Mouse (Mus musculus) liver, embryonic 11.5 days (tissue): ENCODE results near the gene Fam83e. TPM values are rescaled to one million over a fixed set of nuclear protein-coding genes. Genes with fewer than 3 reads are reported as not detected.

Experiments
- ATAC-seq: fragments of 200-750 bp; cut with Nextera tagmentation; replicated peaks from 2 replicates; pipeline ENCODE4 v1.8.0; 2017; ENCODE audit warnings: moderate number of reproducible peaks, mild to moderate bottlenecking, moderate TSS enrichment, moderate library complexity; ENCODE audit not compliant: low FRiP score
- DNase-seq: peaks from one replicate; pipeline ENCODE4 v3.0.0-alpha.2; 2017; ENCODE audit warnings: low spot score
- H3K27ac ChIP-seq: fragments of 300-500 bp; sonication (generic); 2 replicates; pipeline ENCODE4 v1.5.1; 2014; ENCODE audit warnings: mild to moderate bottlenecking, low read depth, low read length, control low read depth
- H3K27me3 ChIP-seq: fragments of 300-500 bp; sonication (generic); replicated peaks from 2 replicates; pipeline ENCODE4 v1.6.1; 2014; ENCODE audit warnings: low read length, mixed read lengths; ENCODE audit not compliant: control insufficient read depth, insufficient read depth
- H3K36me3 ChIP-seq: fragments of 300-500 bp; sonication (generic); 2 replicates; pipeline ENCODE4 v1.6.1; 2014; ENCODE audit warnings: mild to moderate bottlenecking, low read length, moderate library complexity, mixed read lengths; ENCODE audit not compliant: control insufficient read depth, insufficient read depth
- H3K4me1 ChIP-seq: fragments of 300-500 bp; sonication (generic); replicated peaks from 2 replicates; pipeline ENCODE4 v1.6.1; 2014; ENCODE audit warnings: low read length, mixed read lengths; ENCODE audit not compliant: control insufficient read depth, insufficient read depth
- H3K4me2 ChIP-seq: fragments of 300-500 bp; sonication (generic); 2 replicates; pipeline ENCODE4 v1.6.1; 2014; ENCODE audit warnings: mild to moderate bottlenecking, control low read depth, moderate library complexity
- H3K4me3 ChIP-seq: fragments of 300-500 bp; sonication (generic); 2 replicates; pipeline ENCODE4 v1.5.1; 2014; ENCODE audit warnings: low read depth, low read length, control low read depth
- H3K9ac ChIP-seq: fragments of 300-500 bp; sonication (generic); 2 replicates; pipeline ENCODE4 v1.6.1; 2014; ENCODE audit warnings: low read depth, low read length, control low read depth
- H3K9me3 ChIP-seq: fragments of 300-500 bp; sonication (generic); 2 replicates; pipeline ENCODE4 v1.6.1; 2016; ENCODE audit warnings: low read length, inconsistent platforms, mixed read lengths; ENCODE audit not compliant: control insufficient read depth
- WGBS: fragments of 180-500 bp; shearing (Covaris S2); extraction: QIAGEN DNeasy Blood & Tissue Kit; methylation state at CpG from one replicate; pipeline ENCODE4 v1.1.7; 2014; 5-methylcytosine and 5-hydroxymethylcytosine counted together
- polyA plus RNA-seq: library from polyadenylated mRNA; unstranded; fragments of >200 nt; fragmentation: Nextera tagmentation; extraction: Ambion mirVana; gene quantifications from 2 replicates; pipeline ENCODE4 v1.2.1, GENCODE M21; 2014

The Fam83e gene
- polyA plus RNA-seq, 1 experiment from 2014 or later, result 1.1 TPM

DNA sequence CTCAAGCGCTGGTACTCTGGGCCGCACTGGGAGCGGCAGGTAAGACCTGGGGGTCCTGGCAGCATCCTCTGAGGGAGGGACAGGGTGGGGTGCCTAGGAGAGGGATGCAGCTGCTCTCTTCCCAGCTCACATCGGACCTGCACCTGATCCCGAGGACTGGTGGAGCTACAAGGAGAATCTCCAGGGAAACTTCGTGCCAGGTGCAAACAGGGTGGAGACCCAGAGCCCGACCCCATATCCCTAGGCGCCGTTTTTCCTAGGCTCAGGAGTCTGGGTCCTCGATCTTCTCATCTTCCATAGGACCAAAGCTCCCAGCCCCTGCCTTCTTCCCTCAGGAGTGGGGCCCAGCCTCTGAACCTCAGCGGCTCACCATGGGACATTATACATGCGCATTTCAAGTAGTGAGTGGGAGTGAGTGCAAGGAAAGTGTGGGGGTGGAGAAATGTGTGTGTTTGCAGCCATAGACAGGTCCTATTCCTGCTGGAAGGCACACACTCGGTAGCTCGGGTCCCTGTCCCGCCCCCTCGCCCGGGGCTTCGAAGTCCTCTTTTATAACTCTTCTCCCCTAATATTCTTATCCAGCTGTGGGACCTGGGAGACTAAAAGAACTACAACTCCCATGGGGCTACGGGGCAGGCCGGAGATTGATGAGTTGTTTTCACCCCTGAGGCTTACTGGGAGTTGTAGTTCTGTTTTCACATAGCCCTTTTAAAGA is 20.6 kb upstream of the Fam83e start:
- Histone ChIP-seq H3K9ac (no peak overlapping the region), H3K9me3 (no peaks in the 10 kb centered on the region), H3K36me3 (no peaks in the 10 kb centered on the region), H3K27me3 (peaks cover 38% of the 10 kb centered on the region), H3K4me3 (peak overlapping the region; percentile 39), H3K4me1 (peaks cover 19% of the 10 kb centered on the region), H3K27ac (no peak overlapping the region), H3K4me2 (peak overlapping the region; percentile 57)
- WGBS, result 3% methylated on average over 19 of the region's 20 CpGs
- DNase-seq (no peak), ATAC-seq (no peak)

DNA sequence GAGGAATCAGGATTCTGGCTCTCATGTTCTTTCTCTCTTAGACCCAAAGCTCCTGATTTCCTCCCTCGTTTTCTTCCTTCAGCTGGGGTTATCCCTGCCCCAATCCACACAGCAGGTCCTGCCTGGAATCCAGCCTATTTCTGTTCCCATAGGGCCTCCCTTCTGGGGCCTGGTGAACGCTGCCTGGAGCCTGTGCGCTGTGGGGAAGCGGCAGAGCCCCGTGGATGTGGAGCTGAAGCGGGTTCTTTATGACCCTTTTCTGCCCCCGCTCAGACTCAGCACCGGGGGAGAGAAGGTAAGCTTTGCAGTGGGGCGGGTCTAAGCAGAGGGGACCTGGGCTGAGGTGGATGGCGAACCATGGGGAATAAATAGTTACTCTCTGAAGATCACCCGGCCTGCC is 19.9 kb upstream of the Fam83e start:
- Histone ChIP-seq H3K4me2 (no peak overlapping the region), H3K36me3 (no peaks in the 10 kb centered on the region), H3K4me3 (no peak overlapping the region), H3K27me3 (peaks cover 38% of the 10 kb centered on the region), H3K27ac (no peak overlapping the region), H3K9ac (peak overlapping the region; percentile 20; the same call in 1 of the 2 replicates), H3K9me3 (no peaks in the 10 kb centered on the region), H3K4me1 (peaks cover 25% of the 10 kb centered on the region)
- ATAC-seq, result no peak
- no peak for DNase-seq
- WGBS, result 36% methylated on average over 11 of the region's 11 CpGs

DNA sequence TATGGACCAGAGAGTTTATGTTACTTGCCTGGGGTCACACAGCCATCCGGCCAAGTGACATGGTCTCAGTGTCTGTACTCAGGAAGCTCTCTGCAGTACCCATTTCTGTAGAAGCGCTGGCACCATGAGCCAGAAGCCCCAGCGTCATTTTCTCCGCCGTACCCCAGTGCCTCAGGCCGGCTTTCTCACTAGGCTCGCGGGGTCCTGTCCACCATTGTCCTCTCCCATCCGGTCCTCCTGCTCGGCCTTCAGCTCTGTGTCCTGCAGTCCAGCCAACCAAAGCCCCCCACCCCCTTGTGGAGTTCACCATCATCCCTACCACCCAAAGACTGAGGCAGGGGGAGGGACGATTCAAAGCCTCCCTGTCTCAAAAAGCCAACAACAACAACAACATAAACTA is 19.4 kb upstream of the Fam83e start:
- DNase-seq, result no peak
- Histone ChIP-seq H3K9me3 (no peaks in the 10 kb centered on the region), H3K27ac (no peak overlapping the region), H3K9ac (no peak overlapping the region; the same call in 1 of the 2 replicates), H3K36me3 (no peaks in the 10 kb centered on the region), H3K27me3 (peaks cover 38% of the 10 kb centered on the region), H3K4me1 (peaks cover 30% of the 10 kb centered on the region), H3K4me3 (no peak overlapping the region), H3K4me2 (no peak overlapping the region)
- WGBS, result 81% methylated on average over 11 of the region's 11 CpGs
- ATAC-seq, result no peak

DNA sequence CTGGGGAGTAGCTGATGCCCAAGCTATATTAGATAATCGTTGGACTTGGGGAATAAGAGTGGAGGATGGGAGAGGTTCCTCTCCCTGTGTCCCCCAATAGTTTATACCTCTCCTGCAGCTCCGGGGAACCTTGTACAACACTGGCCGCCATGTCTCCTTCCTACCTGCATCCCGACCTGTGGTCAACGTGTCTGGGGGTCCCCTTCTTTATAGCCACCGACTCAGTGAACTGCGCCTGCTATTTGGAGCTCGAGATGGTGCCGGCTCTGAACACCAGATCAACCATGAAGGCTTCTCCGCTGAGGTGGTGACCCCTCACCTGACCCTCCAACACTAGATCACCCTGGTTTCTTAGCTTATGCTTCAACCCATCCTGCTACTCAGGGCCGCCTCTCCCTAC is 18.7 kb upstream of the Fam83e start:
- ATAC-seq, result no peak
- peaks cover 34% of the 10 kb centered on the region for H3K4me1 ChIP-seq
- no peak overlapping the region for H3K9ac ChIP-seq
- H3K27me3 ChIP-seq, result peaks cover 38% of the 10 kb centered on the region
- no peak overlapping the region for H3K4me2 ChIP-seq
- DNase-seq, result no peak
- WGBS, result 77% methylated on average over 11 of the region's 11 CpGs
- H3K27ac ChIP-seq, result no peak overlapping the region
- no peak overlapping the region for H3K4me3 ChIP-seq
- H3K36me3 ChIP-seq, result no peaks in the 10 kb centered on the region
- H3K9me3 ChIP-seq, result no peaks in the 10 kb centered on the region

DNA sequence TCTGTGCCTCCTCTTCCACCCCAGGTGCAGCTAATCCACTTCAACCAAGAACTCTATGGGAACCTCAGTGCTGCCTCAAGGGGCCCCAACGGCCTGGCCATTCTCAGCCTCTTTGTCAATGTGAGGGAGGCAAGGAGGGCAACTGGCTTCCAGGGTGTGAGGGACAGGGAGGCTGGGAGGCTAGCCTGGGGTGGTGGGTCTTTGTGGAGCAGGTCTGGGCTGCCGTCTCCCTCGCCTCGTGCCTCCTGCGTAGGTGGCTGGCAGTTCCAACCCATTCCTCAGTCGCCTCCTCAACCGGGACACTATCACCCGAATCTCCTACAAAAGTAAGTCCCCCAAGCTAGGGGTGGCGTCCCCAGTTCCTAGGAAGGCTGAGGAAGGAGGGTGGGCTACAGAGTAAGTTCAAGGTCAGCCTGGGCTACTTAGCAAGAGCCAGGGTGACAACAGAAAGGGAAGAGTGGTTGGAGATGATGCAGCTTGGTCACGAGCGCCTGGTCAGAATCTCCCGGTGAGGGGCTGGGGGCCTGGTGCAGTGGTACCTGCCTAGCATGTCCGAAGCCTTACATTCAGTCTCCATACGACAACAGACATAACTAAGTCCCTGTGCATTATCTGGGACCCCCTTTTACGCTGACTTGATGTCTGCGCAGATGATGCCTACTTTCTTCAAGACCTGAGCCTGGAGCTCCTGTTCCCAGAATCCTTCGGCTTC is 18.0 kb upstream of the Fam83e start:
- 83% methylated on average over 17 of the region's 17 CpGs for WGBS
- no peak overlapping the region for H3K27ac ChIP-seq
- peaks cover 36% of the 10 kb centered on the region for H3K27me3 ChIP-seq

DNA sequence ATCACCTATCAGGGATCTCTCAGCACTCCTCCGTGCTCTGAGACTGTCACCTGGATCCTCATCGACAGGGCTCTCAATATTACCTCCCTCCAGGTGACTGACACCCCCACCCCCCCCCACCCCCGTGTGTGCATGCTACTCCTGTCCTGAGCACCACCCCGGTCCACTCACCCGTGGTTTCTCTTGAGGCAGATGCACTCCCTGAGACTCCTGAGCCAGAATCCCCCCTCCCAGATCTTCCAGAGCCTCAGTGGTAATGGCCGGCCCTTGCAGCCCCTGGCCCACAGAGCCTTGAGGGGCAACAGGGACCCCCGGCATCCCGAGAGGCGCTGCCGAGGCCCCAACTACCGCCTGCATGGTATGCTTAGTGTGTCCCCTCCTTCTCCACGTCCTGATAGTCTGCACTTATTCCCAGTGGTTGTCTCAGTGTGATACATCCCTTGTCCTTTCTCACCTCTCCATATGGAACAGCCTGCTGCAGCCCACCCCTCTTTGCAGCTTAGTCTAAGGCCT is 17.4 kb upstream of the Fam83e start:
- H3K4me3 ChIP-seq, result peak overlapping the region; percentile 45
- H3K27me3 ChIP-seq, result peaks cover 31% of the 10 kb centered on the region
- H3K36me3 ChIP-seq, result no peaks in the 10 kb centered on the region
- no peak for DNase-seq
- ATAC-seq, result no peak
- H3K27ac ChIP-seq, result peak overlapping the region; percentile 79
- peak overlapping the region; percentile 62 for H3K9ac ChIP-seq
- peaks cover 47% of the 10 kb centered on the region for H3K4me1 ChIP-seq
- 57% methylated on average over 12 of the region's 12 CpGs for WGBS
- H3K4me2 ChIP-seq, result peak overlapping the region; percentile 100
- no peaks in the 10 kb centered on the region for H3K9me3 ChIP-seq

More for the DNA sequence above, 18.0 kb upstream of the Fam83e start:
- H3K4me3 ChIP-seq, result no peak overlapping the region
- DNase-seq (no peak), ATAC-seq (no peak)
- H3K9me3 ChIP-seq, result no peaks in the 10 kb centered on the region
- H3K36me3 ChIP-seq, result no peaks in the 10 kb centered on the region
- H3K9ac ChIP-seq, result no peak overlapping the region; the same call in 1 of the 2 replicates
- H3K4me2 ChIP-seq, result no peak overlapping the region
- H3K4me1 ChIP-seq, result peaks cover 41% of the 10 kb centered on the region

DNA sequence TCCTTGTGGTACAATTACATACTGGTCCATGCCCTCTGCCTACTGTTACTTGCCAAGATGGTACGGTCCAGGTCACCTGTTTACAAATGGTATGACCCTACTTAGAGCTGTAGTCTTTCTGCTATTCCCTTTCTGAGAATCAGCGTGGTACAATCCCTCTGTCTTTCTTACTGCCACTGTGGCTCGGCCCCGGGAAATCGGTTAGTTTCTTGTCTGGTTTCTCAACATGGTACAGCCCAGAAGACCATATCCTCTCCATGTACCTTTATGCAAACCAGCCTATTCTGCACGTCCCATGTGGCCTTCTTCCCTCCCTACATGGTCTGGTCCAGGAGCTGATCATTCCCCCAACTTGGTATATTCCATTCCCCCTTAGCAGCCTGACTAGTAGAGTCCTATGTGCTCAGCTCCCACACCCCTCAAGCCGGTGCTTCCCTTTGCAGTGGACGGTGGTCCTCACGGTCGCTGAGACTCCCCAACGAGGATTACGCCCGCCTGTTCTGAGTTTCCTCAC is 16.9 kb upstream of the Fam83e start:
- no peaks in the 10 kb centered on the region for H3K36me3 ChIP-seq
- peak overlapping the region; percentile 62 for H3K9ac ChIP-seq
- ATAC-seq, result peak; percentile 48
- H3K4me2 ChIP-seq, result peak overlapping the region; percentile 100
- H3K4me3 ChIP-seq, result peak overlapping the region; percentile 45
- WGBS, result 3% methylated on average over 13 of the region's 13 CpGs
- no peaks in the 10 kb centered on the region for H3K9me3 ChIP-seq
- H3K27me3 ChIP-seq, result peaks cover 26% of the 10 kb centered on the region
- H3K4me1 ChIP-seq, result peaks cover 48% of the 10 kb centered on the region
- peak; percentile 76 for DNase-seq
- H3K27ac ChIP-seq, result peak overlapping the region; percentile 79

DNA sequence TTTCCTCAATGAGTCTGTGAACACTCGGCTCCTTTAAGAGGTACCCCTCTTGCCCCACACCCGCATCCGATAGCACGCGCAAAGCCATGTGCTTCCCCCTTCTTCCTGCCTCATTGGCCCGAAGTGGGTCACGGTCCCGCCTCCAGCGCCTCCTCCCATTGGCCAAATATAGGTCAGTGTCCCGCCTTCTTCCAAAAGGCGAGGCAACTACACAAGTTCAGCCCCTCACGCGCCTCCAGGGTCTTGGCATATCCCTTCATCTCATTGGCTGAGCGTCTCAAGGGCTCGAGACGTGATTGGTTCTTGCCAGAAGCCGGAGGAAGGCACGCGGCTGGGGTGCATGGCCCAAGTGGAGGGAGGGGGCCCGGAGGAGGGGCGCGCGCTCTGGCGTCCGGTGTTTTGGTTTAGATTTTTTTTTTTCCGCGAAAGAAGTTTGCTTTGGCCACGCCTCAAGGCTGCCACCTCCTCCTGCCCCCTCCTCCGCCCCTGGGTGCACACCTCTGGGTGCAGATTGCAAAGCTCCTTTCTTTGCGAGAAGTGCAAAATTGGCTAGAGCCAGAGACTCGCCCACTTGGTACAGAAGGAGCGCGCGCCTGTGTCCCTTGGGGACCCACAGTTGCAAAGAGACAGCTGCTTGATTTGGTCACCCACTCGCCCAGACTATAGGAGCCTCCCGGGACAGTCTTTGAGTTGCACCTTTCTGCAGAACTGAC is 16.1 kb upstream of the Fam83e start, which contains the start of gene Dbp:
Gene Dbp (plus strand): TSS at position 359 of the 713 bp plus-strand sequence.
- H3K9me3 ChIP-seq, result no peaks in the 10 kb centered on the region
- no peaks in the 10 kb centered on the region for H3K36me3 ChIP-seq
- H3K27ac ChIP-seq, result peak within 1 kb of the TSS; percentile 82
- H3K4me3 ChIP-seq, result peak within 1 kb of the TSS; percentile 69
- peaks cover 18% of the 10 kb centered on the region for H3K27me3 ChIP-seq
- H3K9ac ChIP-seq, result peak within 1 kb of the TSS; percentile 62
- peak within 1 kb of the TSS; percentile 100 for H3K4me2 ChIP-seq
- H3K4me1 ChIP-seq, result peaks cover 44% of the 10 kb centered on the region
- WGBS, result under 1% methylated on average over 36 of the region's 36 CpGs
- DNase-seq, result peak; percentile 94
- peak; percentile 85 for ATAC-seq
